Mouse (Mus musculus): Measurements from ENCODE around the gene Hps1. TPM values are rescaled to one million over a fixed set of nuclear protein-coding genes. Genes with fewer than 3 reads are reported as not detected.
"Not testable (repeated sequence)": the region's sequence is repeated elsewhere in the genome, so short reads cannot be mapped to it uniquely, and the experiment has no call there.

The Hps1 gene
- total RNA-seq (2015; ENCODE audit: low replicate concordance), result 1.2 and 4.8 TPM in 2 replicates
- total RNA-seq (2017; ENCODE audit: low replicate concordance), result 2.8 and 19.8 TPM in 2 replicates

DNA sequence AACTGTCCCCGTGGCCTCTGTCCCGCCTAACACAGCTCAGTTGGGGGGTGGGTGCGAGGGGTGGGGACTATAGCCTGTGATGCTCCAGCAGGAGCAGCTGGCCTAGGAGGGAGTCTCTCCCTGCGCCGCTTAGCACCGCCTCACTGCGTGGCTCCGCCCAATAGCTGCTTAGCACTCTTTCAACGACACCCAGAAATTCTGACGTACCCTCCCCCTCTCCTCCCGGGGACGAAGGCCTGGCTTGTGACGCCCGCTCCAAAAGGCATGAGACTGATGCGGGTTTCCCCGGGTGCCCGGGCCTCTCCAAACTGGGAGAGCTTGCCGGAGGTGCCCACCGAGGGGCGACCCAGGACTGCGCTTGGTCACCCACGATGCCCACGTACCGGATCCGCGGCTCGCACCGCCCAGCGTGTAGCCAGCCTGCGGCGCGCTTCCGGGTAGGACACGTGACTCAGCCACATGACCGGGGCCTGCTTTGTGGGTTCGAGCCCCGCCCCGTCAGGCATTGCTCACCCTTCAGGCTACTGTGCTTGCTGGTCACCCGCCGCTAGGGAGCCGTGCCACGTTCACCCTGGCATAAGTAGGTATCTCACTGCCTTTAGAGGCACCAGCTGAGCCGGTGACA, at the start of gene Hps1:
Gene Hps1 (minus strand): TSS at position 448 of the 625 bp plus-strand sequence.
- ATAC-seq (replicated peaks; ENCODE audit: low FRiP score, poor library complexity, severe bottlenecking), result peak; percentile 90

DNA sequence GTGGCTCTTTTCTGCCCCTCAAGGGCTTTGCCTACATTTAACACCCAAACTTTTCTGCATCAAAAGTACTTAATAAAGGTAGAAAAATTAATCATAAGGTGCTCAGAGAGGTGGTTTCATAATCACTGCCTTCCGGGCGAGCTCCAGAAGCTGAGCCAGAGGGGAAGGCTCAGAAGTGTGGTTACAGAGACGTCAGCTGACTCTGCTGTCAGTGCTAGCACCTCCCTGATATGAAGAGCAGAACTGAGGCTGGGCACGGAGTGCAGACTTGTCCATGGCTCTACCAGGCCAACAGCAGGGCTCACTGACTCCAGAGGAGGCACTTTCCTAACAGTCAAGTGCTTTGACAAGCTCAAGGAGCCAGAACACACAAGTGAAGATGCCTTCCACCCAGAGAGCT, 49.4 kb upstream of the Hps1 start:
- no peak for ATAC-seq (replicated peaks; ENCODE audit: low FRiP score, poor library complexity, severe bottlenecking)

DNA sequence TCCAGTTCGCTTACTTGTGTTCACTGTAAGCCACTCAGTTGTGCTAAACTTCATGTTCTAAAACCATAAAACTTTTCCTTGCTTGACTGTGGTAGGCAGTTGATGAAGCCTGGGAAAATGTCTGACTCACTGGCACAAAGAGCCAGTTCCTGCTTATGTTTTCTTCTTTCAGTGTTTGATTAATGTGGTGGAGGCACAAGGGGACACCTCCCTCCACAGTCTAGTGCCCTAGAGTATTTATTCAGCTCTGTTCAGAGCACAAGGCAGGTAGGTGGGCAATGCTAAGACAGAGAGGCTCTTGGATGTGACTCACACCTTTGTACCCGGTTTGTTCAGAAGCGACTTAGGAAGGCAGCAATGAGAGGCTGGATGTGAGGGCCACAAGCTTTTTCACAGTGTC, 48.1 kb upstream of the Hps1 start:
- no peak for ATAC-seq (replicated peaks; ENCODE audit: low FRiP score, poor library complexity, severe bottlenecking)

DNA sequence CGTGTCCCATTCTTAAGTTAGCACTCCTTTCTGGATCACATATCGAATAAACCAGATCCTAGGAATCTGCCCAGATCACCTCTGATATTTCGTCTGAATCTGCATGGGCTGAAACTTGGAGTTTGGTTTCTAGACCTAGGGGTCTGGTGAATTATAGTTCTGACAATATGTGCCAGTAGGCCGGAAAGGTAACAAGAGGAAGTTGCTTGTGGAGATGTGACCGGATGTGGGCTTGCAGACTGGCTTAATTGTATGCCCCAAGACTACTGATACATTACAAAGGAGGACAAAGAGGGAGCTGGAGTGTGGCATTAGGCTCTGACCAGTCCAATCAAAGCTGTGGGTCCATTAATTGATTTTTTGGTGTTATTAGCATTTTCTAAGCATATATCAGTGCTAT, 40.3 kb upstream of the Hps1 start:
- ATAC-seq (replicated peaks; ENCODE audit: low FRiP score, poor library complexity, severe bottlenecking), result no peak

DNA sequence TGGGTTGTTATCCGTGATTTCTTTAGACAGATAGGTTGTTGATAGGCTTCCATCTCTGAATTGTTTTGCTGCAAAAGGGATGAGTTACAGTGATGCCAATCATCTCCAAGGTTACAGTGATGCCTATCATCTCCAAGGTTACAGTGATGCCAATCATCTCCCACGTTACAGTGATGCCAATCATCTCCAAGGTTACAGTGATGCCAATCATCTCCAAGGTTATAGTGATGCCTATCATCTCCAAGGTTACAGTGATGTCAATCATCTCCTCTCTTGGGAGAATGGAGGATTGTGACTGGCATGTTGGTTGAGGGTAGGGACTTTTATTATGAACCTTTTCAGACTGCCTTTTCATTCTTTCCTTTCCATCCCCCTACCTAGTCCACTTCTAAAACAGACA, 38.0 kb upstream of the Hps1 start:
- no peak for ATAC-seq (replicated peaks; ENCODE audit: low FRiP score, poor library complexity, severe bottlenecking)

DNA sequence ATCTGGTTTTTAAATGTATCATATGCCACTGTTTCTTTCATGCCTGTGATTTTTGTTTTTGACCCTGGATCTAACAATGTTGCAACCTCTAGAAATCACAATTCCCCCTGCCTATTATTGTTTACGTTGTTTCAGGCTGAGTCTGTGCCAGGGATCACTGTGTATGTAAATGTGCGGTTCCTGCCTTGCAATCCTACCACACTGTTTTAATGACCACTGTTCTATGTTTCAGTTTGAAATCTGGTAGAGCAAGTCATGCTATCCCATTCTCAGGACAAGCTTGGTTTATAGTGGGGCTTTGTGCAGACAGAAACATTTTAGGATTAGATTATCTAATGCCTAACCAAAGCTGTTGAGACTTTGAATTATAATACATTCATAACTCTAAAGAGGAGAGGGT, 36.5 kb upstream of the Hps1 start:
- ATAC-seq (replicated peaks; ENCODE audit: low FRiP score, poor library complexity, severe bottlenecking), result no peak

DNA sequence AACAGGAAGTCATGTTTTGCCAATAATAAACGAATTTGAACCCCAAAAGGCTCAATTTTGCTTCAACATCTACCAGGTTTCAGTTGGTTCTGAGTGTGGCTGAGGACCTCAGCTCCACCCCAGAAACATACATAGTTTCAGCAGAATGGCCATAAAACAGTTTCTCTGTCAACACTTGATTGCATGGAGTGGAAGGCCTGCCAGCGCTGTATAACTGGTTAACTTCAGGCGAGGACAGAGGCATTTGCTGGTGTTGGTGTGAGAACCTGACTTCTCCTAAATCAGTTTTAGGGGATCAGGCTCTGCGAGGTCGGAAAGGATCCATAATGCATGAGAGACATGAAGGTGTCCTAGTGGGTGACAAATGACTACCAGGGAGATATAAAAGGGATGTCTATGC, 30.4 kb upstream of the Hps1 start:
- no peak for ATAC-seq (replicated peaks; ENCODE audit: low FRiP score, poor library complexity, severe bottlenecking)

DNA sequence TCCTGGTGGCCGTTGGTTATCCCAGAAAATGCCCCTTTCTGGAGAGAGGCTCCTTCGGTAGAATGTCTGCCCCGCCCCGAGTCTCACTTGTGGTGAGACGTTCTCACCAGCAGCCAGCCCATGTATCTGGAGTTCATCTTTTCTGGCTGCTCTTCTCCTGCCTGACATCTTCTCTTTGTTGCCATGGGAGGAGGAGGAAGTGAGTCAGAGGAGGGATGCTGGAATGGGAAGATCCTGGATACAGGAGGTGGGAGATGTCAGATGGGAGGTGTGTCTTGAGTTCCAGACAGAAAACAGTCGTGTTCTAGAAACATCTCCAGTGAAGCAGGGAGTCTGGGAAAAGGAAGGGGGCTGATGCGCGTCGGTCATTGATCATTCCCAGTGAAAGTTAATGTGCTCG, 29.7 kb upstream of the Hps1 start:
- ATAC-seq (replicated peaks; ENCODE audit: low FRiP score, poor library complexity, severe bottlenecking), result no peak

DNA sequence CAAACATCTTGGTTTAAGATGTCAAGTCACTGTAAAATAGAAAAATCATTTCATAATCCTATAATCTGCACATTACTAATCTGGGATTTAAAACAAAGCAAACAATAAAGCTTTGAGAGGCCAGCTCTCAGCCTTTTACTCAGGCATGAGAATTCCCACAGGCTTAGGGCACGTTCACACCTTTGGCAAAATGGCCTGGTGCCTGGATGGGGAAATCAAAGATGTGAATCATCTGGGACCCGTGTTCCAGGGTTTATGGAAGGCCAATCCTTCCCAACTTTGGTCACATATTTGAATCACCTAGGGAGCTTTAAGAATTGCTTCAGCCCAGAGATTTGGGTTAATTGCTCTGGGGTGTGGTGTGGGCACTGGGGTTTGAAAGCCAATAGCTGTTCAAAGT, 18.1 kb upstream of the Hps1 start:
- ATAC-seq (replicated peaks; ENCODE audit: low FRiP score, poor library complexity, severe bottlenecking), result no peak

DNA sequence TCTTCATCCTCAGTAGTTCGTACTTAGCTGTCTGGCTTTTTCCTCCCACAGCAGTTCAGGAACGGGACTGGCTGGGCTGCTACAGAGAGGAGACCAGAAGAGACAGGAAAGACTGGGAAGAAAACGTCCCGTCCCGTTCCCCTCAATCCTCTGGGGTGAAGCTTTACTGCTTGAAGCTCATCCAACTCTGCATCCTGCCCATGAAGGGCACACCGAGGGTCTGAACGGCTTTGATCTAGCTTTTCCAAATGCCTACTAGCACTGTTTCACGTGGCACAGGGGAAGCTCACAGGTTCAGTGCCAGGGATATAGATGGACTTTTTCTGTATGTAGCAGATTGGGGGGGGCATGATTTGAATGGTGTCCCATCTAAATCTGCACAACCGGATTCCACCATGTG, 16.0 kb upstream of the Hps1 start:
- ATAC-seq (replicated peaks; ENCODE audit: low FRiP score, poor library complexity, severe bottlenecking), result no peak

DNA sequence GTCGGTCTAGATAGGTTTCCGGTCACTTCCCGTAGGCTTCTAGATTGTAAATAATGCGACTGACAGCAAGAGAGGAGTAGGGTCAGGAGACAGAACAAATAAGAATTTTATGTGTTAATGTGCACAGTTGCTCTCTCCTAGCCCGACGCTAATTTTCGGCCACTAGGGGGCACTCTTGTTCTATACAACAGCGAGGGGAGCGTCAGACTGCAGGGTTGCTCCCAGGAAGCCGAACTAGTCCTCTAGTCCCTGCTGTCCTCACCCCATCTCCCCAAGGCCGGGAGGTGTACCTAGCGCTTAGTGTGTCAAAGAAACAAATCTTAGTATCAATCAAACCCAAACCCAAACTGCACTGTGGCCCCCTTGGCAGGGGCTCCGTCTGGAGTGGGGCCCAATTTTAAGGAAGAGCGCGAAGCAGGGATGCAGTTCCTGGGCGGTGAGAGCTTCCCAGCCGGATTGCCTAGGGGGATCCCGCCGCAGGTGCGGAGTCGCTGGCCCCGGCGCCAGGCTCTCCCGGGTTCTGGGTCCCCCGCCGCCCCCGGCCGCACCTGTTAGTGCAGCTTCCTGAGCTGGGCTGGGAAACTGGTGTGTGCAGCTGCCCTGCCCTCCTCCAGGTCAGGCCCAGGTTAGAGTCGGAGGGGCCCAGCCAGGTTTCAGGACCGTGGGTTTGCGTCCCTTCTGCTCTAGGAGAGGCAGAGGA, 15.3 kb upstream of the Hps1 start:
- ATAC-seq (replicated peaks; ENCODE audit: low FRiP score, poor library complexity, severe bottlenecking), result peak; percentile 51; the same call in 1 of the 2 replicates

DNA sequence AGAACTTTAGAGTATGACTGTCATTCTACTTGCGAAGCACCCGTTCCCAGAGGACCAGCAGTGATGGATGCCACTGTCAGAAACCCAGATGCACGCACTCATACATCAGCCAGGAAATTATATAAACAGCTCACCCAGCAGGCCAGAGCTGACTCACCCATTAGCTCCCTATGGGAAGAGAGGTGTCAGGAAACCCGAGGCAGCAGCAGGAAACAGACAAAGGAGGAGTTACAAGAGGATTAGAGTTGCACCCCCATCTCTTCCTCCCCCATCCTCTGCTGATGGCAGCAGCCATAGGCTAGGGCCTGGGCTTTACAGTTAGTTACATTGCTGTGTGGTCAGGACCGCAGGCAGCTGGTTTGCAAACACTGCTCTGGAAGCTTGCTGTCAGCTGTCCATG, 8.5 kb upstream of the Hps1 start:
- no peak for ATAC-seq (replicated peaks; ENCODE audit: low FRiP score, poor library complexity, severe bottlenecking)

DNA sequence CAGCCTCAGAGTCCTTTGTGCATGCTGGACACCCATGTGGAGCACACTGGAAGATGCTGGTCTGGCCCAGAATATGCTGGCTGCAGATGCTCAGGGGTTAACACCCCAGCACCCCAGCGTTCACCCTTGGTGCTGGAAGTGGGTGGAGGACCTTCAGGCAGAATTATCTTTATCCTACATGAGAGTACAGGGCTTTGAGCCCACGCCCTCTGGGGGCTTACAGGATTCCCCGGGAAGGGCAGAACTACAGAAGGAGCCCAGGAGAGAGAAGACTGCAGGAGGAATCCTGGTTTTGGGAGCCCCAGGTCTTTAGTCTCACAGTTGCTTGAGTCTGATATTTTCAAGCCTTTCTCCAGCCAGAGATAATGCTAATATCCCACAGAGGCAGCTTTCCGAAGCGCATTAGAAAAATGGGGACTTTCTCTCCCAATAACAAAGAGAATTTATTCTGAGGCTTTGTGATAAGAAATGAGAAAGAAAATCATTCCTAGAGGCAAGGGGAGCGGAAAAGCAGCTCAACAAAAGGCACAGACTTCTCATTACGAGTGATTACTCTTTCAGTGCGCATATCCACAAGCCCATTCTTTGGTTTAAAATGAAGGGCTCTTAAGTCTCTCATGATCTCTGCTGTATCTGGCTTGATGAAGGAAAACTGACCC, 5.9 kb upstream of the Hps1 start:
- no peak for ATAC-seq (replicated peaks; ENCODE audit: low FRiP score, poor library complexity, severe bottlenecking)

DNA sequence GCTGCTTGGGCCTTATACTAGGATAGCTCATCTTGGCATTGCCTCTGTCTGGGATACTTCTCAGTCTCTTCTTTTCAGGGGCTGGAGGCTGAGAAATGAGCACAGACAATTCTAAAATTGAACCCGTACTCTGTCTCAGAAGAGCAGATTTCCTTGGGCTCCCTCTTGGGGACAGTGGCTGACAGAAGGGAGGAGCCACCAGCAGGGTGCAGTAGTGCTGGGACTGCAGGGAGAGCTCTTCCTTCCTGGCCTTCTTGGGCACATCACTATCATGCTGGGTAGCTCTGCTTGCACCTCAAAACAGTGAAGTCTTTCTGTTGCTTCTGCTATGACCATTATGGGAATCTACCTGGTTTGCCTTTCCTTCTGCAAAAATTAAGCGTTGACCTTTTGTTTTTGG, 5.4 kb upstream of the Hps1 start:
- no peak for ATAC-seq (replicated peaks; ENCODE audit: low FRiP score, poor library complexity, severe bottlenecking)

DNA sequence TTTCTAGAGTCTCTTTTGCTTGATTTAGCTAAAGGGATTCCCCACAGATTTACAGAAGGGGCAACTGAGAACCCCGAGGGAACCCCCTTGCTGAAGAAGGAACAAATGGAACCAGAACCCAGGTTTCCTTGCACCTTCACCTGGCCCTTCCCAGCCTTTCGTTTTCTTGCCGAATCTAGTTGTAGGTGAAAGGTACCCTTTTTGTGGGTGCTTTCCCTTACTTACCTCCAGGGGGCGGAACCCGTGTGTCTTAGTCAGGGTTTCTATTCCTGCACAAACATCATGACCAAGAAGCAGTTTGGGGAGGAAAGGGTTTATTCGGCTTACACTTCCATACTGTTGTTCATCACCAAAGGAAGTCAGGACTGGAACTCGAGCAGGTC, 369 bp upstream of the Hps1 start:
- ATAC-seq (replicated peaks; ENCODE audit: low FRiP score, poor library complexity, severe bottlenecking), result not testable (repeated sequence)

DNA sequence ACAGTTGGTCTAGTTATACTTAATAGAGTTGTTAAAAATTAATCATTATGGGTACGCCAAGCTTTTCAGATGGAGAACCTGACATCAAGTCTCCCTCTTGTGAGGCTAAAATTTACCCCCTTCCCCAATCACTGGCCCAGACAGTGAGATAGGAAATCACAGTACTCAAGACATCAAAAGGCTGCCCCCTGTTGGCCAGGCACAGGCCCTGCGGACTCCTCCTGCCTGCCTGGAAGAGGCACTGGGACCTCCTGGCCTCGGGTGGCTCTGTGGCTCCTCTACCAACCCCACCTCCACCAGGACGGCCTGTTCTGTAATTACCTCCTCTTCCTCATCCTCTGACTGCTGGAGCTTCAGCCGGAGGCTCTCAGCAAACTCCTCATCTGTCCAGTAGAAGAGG, 2.0 kb downstream of the Hps1 start:
- no peak for ATAC-seq (replicated peaks; ENCODE audit: low FRiP score, poor library complexity, severe bottlenecking)

DNA sequence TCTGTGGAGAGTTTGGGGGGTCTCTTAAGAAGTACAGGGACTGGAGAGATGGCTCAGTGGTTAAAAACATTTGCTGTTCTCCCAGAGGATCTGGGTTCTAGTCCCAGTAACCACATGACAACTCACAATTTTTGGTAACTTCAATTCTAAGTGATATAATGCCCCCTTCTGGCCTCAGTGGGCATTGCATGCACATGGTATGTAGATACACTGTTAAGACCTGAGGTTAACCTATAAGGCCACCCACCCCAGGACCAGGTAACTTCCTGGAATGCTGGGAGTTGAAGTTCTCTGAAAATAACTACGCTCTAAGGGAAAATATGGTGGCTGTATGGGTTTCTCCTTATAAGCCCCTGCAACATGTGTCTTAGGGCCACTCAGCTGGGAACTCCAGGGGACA, 3.0 kb downstream of the Hps1 start:
- 0 out of 2 replicates have a peak, but pooled peaks have one; percentile 42 for ATAC-seq (replicated peaks; ENCODE audit: low FRiP score, poor library complexity, severe bottlenecking)

DNA sequence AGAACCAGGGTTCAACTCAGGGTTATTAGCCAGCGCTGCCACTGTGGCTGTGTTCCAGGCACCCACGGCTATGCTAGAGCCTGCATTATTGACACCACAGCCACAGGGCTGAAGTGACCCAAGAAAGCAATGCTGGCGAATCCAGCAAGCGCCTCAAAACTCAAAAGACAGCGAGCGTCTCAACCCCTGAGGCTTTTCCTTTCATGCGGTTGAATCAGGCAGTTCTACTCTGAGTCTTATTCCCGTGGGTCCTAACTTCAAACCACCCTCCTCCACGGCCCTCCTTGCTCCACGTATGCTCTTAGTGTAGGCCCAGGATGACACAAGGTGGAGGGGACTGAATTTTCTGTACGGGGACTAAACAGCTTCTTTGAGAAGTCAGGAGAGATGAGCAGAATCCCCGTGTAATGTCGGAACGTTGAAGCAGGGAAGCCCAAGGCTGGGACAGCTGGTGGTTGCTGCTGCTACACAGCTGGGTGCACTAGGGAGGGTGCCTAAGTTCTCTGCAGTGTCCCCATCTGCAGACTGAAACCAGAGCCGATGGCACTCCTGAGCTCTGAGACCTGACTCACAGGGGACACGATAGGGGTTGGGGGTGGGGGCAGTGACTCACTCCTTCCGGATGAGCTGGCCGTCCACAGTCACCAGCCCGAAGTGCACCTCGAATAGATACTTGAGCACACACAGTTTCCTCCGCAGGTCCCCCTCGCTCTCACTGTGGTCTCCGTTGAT, 9.5 kb downstream of the Hps1 start:
- no peak for ATAC-seq (replicated peaks; ENCODE audit: low FRiP score, poor library complexity, severe bottlenecking)

DNA sequence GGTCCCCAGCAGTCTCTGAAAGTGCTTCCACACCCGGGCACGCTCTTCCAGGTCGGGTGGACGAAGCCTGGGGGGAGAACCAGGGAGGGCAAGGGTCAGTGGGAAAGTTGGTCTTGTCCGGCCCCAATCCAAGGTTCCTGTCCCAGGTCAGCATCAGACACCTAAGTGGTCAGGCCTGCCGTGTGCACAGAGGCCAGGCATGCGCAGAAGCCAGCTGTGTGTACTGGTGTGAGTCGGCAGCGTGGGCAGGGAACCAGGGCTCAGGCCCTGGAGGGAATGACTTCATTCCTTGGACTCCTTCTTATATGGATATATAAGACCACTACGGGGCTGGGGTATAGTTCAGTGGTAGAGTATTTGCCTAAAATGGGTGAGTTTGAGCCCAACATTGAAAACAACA, 10.1 kb downstream of the Hps1 start:
- ATAC-seq (replicated peaks; ENCODE audit: low FRiP score, poor library complexity, severe bottlenecking), result no peak

DNA sequence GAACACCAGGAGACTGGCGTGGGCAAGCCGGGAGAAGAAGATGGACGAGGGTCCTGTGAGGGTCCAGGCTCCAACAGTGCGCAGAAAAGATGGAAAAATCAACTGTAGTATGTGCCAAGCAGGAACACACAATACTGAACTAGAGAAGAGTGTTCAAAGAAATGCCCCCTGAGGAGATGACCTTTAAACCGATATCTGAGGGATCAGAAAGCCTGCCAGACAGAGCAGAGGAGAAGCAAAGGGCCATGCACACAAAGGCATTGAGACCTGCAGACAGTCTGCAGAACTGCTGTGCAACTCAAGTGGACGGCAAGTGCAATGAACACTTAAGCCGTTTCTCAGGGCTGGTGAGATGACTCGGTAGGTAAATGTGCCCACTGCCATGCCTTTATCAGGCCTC, 12.4 kb downstream of the Hps1 start:
- ATAC-seq (replicated peaks; ENCODE audit: low FRiP score, poor library complexity, severe bottlenecking), result no peak

DNA sequence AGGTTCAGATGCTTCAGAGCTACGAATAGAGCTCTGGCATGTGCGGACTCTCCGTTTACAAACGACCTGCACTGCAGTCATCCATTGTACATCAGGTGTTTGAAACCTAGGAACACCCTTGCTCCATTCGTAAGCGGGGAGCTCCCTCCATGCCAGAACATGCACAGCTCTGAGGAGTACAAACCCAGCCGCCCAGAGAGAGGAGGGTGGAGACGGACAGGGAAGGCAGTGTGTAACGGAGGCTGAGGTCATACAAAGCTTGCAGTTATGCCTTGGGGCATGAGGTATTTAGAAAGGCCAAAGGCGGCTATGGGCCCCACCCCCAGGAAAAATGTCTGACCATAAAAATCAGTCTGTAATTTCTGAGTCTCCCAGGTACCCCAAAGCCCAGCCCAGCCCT, 15.4 kb downstream of the Hps1 start:
- ATAC-seq (replicated peaks; ENCODE audit: low FRiP score, poor library complexity, severe bottlenecking), result no peak

All from erythroblast, adult 5-6 weeks (primary cell).